Mouse (Mus musculus): ENCODE data around the gene Gstm3.
"Not testable (repeated sequence)": the region's sequence is repeated elsewhere in the genome, so short reads cannot be mapped to it uniquely, and the experiment has no call there.

Gene Gstm3

GRCm38 (mm10) chr3:107972070-107972469 is 3.0 kb upstream of the Gstm3 start:
- no peak for DNase-seq

DNA sequence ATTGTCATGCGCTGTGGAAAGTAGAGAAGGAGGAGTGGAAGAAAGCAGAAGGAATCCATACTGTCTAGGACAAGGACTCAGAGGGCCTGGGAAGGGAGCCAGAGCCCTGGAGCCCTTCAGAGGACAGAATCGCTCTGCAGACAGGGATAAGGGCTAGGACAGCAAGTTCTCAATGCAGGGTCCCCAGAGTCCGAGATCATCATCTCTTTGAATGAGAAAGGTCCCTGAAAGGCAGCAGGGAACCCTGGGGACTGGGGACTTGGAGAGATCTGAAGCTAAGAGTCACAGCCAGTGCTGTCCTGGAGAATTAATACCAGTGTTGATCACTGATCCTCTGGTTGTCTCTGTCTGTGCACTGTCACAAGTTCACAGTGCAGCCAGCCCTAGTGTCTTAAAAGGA is 2.0 kb upstream of the Gstm3 start:
- DNase-seq: not testable (repeated sequence)

- DNase-seq: no peak
Observed at GRCm38 (mm10) chr3:107966631-107967030, 2.5 kb downstream of the Gstm3 start.

DNA sequence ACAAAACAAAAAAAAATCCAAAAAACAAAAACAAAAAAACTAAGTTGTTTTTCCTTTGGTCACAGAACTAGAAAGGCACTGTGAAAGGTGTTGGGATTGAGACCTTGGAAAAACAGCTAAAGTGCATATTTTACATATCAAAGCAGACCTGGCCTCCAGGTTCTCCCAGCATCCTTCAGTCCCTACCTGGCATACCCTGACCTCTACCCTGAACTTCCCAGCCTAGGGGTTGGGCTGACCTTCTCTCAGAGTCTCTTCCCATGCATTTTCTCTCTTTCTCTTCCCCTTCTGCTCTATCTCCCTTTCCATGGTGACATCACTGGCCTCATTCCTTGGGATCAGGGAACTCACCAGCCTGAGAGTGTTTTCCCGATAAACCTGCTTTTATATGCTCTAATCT is 3.5 kb downstream of the Gstm3 start:
- DNase-seq: no peak

DNA sequence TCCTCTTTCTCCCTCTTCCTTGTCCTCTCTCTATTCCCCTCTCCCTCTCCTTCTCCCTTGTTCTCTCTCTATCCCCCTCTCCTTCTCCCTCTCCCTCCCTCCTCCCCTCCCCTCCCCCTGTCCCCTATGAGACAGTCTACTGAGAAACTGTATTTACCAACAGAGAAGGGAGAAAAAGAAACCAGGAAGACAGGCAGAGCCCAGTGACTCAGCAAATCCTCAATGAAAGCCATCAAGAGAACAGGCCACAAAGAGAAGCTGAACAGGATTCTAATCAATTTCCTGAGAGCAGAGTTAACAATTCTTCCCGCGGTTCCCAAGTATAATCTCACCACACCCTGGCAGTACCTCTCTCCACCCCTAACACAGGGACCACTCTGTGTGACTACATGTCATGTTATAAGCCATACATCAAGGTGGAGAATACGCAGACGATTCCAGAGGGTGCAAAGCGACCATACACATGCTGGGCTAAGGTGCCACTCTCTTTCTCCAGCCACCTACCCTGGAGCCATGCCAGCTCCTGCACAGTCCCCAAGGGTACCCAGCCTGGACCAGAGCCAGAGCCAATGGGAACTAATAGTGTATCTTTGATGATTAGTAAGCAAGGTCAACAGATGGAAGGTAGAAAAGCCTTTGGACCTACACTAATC is 4.3 kb downstream of the Gstm3 start:
- no peak for DNase-seq

GRCm38 (mm10) chr3:107964026-107964425 is 5.1 kb downstream of the Gstm3 start:
- no peak for DNase-seq

GRCm38 (mm10) chr3:107955260-107955659 is 13.8 kb downstream of the Gstm3 start:
- not testable (repeated sequence) for DNase-seq

- no peak for DNase-seq
Observed at GRCm38 (mm10) chr3:107953906-107954305, 15.2 kb downstream of the Gstm3 start.

- peak; percentile 51 for DNase-seq
Observed at GRCm38 (mm10) chr3:107953328-107953755, 15.7 kb downstream of the Gstm3 start.

- no peak for DNase-seq
Observed at GRCm38 (mm10) chr3:107950531-107950930, 18.6 kb downstream of the Gstm3 start.

- not testable (repeated sequence) for DNase-seq
Observed at GRCm38 (mm10) chr3:107949461-107949860, 19.6 kb downstream of the Gstm3 start.

GRCm38 (mm10) chr3:107945729-107946128 is 23.4 kb downstream of the Gstm3 start:
- DNase-seq: peak; percentile 12

GRCm38 (mm10) chr3:107943239-107943990 is 25.7 kb downstream of the Gstm3 start, which contains the start of gene Gstm6:
Gstm6 (minus strand) TSS chr3:107943749.
- DNase-seq: no peak

DNA sequence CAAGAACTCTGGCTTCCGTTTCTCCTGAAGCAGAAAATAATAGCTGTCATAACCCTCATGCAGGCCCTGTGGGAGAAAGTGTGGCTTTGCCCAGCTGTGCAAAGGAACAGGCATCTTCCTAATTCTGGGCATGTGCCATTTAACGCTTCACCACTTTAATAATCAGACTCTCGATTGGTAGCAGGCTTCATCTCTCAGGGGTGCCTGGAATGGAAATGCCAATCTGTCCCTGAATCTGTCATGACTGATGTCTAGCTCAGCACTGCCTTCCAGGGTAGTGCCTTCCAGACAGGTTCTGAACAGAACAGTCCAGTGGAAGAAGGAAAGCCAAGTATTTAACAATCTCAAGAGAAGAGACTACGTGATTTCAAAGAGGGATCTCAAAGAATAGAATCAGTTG is 27.8 kb downstream of the Gstm3 start:
- DNase-seq: no peak

- DNase-seq: no peak
Observed at GRCm38 (mm10) chr3:107940524-107940923, 28.6 kb downstream of the Gstm3 start.

GRCm38 (mm10) chr3:107939830-107940229 is 29.3 kb downstream of the Gstm3 start:
- no peak for DNase-seq

DNA sequence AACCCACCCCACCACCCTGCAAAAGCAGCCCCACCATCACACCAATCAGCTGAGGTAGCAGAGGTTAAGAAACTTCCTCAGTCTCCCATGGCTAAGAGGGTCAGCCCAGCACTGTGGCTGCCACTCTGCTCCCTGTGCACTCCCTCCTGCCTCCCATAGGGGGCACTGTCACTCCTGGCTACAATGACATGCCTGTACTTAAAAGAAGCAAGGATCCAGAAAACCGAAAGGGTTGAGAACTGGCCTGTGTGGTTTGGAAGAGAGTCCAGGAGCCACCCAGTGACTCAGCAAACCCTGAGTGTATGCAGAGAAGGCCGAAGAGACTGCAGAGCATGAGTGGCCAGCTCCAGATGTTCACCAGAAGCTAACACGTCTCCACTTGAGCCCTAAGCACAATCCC is 29.7 kb downstream of the Gstm3 start:
- DNase-seq: peak; percentile 58

DNA sequence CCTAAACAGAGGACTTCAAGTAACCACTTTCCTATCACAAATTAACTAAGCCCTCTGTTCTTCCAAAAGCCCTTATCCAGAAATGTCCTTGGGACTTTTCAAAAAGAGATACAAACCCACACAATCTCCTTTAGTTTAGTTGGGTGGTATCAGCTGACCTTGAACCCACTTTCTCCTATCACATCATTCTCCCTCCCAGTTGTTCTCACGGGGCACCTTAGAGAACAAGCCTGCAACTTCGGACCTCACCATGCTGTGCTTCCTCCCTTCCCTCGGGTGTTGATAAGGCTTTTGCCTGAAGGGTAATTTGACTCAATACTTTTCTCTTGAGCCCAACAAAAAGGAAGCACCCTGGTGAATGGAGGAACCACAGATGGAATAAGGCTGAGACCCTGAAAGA is 33.2 kb downstream of the Gstm3 start:
- no peak for DNase-seq

DNA sequence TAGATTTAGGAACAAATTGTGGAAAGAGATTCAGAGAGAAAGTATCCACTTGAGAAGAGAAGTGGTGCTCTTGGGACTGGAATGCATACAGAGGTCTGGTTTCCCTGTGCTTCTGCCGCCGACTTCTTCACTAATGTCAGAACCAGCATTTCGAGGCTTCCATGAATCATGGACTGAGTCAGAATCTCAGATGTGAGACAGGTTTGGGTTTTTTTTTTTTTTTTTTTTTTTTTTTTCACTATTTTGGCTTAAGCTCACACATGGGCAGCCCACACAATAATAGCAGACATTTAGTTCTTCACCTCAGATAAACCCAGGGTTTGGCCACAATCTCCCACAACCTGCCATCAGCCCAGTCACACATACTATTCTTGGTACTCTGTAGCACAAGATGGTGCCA is 33.8 kb downstream of the Gstm3 start:
- DNase-seq: no peak

- no peak for DNase-seq
Observed at GRCm38 (mm10) chr3:107932128-107932527, 37.0 kb downstream of the Gstm3 start.

- DNase-seq: peak; percentile 88
Observed at GRCm38 (mm10) chr3:107931670-107932069, 37.4 kb downstream of the Gstm3 start, which contains the start of gene Gstm7. Gstm7 (minus strand) TSS chr3:107931817.

DNA sequence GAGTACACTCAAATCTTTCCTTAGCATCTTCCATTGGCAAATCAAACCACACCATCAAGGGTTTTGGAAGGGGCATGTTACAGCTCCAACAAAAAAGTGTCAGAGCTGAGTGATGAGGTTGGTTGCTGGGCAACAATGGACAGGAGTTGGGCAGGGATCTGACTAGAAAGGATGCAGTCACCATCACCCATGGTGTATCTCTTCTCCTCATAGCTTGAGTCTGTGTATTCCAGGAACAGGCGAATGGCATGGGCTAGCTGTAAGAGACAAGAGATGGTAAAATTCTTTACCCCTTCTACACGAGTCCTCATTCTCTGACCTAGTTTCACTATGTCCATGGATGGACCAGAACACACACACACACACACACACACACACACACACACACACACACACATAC is 37.9 kb downstream of the Gstm3 start:
- DNase-seq: no peak

- DNase-seq: no peak
Observed at GRCm38 (mm10) chr3:107929731-107930130, 39.4 kb downstream of the Gstm3 start.

DNA sequence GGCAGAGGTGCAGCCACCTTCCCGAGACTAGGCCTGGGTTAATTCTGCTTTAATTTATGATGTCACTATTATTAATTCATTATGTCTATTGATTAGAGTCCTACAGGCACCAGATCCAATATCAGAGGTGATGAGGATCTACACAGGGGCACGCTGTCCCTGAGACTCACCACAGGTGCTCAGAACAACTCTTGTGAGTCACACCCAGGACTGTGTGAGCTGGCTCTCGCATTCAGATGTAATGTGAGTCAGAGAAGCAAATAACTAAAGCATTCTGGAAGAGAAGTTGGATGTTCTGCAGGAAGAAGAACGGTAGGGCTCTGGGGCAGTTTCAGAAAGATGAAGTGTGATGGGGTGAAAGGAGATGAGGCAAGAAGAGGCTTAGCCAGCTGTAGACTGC is 39.8 kb downstream of the Gstm3 start:
- DNase-seq: no peak
